Mouse (Mus musculus) ovary, adult 18-20 months (tissue): ENCODE results near the gene Hoxb4.

Experiments used
- DNase-seq: peaks from one replicate; pipeline ENCODE4 v3.0.0; 2022; ENCODE audit warnings: low spot score, mixed read lengths

Hoxb4 gene

GRCm38 (mm10) chr11:96334002-96334364 is 15.9 kb downstream of the Hoxb4 start:
- DNase-seq: no peak

DNA sequence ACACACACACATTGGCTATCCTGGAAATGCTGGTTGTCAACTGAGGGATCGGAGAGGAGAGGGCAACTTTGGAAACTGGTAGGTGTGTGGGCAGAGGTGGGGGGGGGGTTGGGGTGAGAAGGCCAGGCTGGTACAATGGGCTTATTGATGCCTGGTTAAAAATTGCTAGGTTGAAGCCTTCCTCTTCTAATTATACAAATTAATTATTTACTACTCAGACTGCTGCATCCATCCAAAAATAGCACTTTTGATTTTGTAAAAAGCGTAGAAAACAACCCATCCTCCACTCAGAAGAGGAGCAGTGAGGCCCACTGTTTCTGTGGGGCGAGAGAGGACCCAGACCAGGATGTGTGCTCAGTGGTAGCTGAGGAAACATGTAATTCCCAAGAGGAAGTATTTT is 16.9 kb downstream of the Hoxb4 start:
- no peak for DNase-seq

DNA sequence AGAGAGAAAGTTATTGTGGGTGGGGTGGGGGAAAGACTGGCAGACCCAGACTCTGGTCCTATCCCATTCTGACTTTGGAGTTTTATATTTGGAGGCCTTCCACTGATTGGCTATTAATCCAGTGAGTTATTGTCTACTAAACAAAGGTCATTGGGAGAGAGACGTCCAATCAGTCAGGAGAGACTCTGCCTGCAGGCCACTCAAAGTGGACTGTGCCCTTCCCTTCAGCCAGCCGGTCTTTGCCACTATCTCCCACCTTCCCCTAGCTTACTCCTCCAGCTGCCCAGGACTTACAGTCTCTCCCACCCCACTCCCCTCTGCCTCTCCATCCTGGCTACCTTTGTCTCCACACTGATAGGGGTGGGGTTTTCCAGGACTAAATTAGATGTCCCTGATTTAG is 18.5 kb downstream of the Hoxb4 start:
- DNase-seq: no peak

DNA sequence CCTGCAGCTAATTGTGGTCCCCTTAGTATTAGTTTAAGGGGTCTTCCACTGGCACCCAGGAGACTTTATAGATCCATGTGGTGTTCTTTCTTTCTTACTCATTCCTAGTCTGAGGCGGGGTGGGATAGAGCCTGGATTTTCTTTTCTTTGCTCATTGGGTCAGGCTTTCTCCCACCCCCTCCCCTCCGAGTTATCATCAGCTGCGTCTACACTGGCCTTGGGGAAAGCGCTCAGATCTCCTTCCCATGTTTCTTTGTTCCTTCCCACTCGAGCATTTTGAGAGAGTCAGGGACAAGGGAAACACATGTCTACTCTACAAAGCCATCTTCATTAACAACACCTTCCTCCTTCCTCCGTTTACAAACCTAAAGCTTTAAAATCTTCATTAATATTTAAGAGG is 19.0 kb downstream of the Hoxb4 start:
- DNase-seq: no peak

DNA sequence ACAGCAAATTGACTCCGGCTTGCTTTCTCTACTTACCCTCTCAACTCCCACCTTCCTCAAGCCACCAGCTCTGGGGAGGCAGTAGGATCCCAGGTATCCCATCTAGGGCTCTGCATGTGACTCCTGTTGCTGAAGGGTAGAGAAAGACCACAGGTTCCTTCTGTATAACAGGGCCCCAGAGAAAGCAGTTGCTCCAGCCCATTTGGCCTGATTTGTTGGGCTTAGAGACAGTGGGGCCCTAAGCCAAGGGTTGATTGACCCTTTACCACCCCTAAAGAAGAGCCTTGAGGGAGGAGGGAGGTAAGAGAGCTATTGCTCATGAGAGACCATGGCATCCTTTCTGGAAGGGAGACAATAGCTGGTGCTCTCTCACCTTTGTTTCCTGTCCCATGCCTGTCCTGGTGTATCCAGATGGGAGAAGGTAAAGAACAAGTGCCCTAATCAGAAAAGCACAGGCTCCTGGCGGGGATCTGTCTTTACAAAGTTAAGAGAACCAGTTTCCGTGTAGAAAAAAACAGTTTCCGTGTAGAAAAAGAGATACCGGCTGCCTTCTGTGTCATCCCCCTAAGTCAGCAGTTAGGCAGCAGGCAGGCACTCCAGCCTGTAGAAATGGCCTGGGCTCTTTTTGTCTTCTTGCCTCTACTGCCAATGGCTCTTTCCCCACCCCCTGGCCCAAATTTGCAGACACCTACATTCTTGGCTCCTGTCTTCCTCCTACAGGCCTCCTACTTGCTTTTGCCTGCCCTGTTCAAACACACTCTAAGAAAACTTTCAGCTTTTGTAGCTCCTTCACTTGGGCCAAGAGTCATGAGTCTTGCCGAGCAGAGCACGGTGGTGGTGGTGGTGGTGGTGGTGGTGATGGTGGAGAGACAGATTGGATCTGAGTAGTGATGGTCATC is 21.1 kb downstream of the Hoxb4 start:
- DNase-seq: no peak

DNA sequence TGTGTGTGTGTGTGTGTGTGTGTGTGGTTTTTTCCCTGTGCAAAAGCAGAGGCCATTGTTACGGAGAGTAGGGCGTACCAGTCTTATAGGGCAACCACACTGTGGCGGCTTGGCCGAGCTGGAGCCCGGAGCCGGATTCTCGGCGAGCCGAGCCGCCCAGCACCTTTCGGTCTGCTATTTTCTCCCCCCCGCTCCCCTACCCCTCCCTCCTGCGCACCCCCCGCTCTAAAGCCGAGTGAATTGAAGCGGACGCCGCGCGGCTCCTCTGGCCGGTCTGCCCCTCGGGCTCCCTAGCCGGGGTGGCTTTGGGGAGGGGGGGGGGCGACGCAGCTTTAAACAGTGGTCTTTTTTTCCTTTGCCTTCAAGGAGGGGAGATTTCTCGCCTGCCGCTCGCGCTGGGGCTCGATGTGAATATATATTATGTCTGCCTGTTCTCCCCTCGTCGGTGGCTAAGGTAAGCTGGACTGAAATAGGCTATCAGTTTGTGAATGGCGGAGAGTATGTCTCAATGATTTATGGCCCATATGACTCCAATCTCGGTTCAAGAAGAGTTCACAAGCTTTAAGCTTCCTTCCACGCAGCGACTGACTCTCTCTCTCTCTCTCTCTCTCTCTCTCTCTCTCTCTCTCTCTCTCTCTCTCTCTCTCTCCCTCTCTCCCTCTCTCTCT is 22.8 kb downstream of the Hoxb4 start:
- DNase-seq: no peak

DNA sequence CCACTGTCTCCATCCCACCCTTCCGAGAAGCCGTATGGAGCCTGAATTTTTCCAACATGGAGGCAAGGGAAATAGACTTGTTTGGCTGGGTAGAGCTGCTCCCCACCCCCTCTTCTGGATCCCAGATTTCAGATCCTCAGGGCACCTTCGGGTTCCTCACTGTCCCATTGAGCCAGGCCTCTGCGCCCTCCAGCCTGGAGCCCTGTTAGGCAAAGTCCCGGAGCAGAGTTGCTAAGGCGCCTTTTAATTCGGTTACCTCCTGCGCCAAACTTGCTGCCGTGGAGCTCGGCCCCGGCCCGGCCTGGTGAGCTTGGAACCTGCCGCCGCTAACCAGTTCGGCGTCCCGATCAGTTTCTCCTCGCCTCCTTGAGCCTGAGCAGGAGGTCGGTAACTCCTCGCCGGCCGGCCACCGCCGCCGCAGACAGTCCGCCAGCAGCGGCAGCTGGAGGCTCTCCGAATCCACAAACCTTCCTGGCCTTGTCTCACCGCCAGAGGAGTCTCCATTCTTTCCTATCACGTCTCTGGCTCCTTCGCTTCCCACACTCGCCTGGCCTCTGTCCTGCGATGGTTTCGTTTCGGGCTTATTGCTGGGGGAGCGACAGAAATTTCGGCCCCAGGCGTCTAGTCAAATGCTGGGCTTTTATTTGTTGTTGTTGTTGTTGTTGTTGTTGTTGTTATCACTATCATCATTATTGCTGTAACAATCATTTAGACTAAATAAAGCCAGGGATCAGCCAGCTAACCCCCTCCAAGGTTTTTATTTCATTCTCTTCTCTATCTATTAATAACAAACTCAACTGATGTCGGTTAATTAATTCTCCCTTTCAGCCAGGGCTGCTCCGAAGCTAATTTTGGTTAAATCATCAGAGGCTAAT is 23.9 kb downstream of the Hoxb4 start:
- no peak for DNase-seq

GRCm38 (mm10) chr11:96342576-96342930 is 24.5 kb downstream of the Hoxb4 start:
- no peak for DNase-seq

DNA sequence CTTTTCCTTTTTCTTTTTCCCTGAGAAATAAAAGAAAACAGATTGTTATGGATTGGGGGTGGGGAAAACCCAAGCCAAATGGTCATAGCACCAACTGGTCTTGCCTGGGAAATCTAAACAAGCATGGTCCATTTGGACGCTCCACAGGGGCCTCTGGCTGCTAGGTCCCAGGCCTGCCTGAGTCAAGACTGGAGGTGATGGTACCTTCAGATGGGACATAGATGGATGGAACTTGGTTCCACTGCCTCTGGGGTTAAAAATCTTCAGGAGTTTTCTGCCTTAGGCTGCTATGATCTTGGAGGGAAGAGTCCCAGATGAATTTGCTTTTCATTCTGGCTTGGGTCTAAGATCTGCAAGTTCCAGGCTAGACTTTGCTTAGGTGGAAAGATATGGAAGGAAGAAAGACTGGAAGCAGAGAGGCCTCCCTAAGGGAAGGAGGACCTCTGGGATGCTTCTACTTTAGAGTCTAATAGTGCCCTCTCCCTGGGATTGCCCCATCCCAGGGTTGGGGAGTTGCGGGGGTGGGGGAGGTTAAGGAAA is 25.2 kb downstream of the Hoxb4 start:
- DNase-seq: no peak

- no peak for DNase-seq
Measured at GRCm38 (mm10) chr11:96344061-96344877, 26.2 kb downstream of the Hoxb4 start.

DNA sequence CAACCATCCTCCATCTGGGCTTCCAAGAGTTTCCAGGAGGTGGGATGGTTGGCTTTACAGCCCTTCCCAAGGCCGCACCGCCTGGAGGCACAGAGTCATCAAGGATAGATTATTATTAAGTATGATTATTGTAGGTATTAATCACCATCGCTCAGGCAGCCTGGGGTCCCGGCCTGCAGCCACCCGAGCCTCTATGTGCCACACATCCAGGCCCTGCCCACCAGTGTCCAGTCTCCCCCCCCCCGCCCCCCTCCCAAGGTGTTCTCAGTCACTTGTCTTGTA is 26.8 kb downstream of the Hoxb4 start:
- DNase-seq: no peak

GRCm38 (mm10) chr11:96345220-96345892 is 27.3 kb downstream of the Hoxb4 start:
- DNase-seq: no peak

DNA sequence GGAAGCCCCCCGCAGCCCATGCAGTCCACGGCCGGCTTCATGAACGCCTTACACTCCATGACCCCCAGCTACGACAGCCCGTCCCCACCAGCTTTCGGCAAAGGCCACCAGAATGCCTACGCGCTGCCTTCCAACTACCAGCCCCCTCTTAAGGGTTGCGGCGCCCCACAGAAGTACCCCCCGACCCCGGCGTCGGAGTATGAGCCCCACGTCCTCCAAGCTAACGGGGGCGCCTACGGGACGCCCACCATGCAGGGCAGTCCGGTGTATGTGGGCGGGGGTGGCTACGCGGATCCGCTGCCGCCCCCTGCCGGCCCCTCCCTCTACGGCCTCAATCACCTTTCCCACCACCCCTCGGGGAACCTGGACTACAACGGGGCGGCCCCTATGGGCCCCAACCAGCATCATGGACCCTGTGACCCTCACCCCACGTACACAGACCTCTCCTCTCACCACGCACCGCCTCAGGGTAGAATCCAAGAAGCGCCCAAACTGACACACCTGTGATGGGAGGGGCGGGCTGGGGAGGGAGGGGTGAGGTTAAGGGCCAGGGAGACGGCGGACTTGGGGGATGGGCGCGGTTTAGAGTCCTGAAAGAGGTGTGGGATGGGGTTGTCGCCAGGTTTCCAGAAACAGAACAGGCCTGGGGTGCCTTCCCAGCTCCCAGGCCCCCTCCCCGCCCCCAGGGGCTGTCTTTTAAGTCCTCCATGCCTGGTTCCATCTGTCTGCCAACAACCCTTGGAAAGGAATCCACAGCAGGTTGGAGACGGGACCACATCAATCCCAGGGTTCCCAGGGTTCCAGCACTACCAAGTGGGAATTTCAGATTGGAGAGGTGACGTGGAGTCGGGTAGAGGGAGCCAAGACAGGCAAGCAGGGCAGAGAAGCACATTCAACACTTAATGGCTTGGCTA is 28.1 kb downstream of the Hoxb4 start:
- no peak for DNase-seq

GRCm38 (mm10) chr11:96346916-96347520 is 29.0 kb downstream of the Hoxb4 start:
- no peak for DNase-seq

DNA sequence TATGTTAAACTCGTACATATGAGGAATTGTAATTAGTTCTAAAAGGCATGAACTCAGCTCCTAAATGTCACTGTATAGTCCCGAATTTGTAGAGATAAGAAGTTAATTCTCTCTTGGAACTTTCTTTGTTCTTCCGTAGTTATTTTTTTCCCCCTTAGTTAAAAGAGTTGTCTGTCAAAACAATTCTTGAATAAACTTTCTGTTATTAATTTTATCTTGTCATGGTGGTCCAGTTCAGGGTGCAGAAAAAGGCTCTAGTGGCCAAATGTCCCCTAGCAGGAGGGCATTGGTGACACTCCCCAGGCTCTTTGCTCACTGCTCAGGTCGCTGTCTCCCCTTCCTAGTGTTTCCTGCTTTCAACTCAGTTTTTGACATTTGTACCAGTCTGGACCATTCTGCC is 29.6 kb downstream of the Hoxb4 start:
- no peak for DNase-seq

GRCm38 (mm10) chr11:96348141-96348928 is 30.3 kb downstream of the Hoxb4 start:
- DNase-seq: no peak

DNA sequence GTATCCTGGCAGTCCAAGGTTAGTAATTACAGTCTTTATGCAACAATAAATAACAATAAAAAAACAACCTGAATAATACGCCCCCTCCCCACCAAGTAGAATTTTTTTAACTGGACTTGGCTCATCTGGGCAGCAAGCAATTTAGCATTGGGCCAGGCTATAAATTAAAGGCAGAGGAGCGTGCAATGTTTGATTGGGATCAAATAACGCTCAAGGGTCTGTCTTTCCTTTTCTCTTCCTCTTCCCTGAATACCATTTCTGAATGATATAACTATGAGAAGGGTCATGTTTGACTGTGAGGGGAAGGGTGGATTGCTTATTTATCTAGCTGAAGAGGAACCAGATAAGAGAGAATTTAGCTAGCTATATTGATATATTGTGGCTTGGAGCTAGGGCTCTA is 30.9 kb downstream of the Hoxb4 start:
- DNase-seq: no peak

DNA sequence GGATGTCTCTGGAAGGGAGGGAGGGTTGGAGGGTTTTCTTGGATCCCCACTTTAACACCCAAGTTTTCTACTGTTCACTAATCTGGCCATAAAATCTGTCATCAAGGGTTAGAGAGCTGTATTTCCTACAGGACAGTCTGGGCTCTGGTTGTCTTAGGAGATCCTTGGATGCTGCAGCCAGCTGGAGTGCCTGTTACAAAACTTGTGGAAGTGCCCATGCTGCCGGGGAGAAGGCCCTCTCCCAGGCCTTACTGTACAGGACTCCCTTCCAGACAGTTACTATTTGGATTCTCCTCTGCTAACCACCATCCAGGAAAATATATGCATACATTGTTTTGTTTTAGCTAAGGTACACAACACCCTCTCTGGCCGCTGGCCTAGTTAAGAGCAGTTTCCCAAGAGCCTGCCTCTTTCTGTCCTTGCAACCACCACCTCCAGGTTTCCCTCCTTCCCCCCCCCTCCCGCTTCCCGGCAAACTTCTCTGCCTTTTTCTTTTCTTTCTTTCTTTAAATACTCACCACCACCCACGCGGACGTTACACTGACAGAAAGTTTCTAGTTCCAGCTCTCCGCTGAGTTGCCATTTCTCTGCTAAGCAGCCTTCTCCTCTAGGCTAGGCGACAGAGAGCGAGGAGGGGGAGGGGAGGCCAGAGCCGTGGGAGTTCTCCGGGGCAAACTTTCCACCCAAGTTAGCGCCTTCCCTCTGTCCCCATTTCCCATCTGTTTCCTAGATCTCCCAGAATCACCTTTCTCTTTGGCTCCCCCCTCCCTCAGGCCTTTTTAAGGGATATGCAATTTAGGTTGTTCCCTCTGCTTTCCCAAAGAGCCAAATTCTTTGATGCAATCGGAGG is 31.6 kb downstream of the Hoxb4 start:
- DNase-seq: no peak
